Mouse (Mus musculus) limb, embryonic 13.5 days (tissue): ENCODE measurements at regions not wholly inside any gene's neighbourhood (a gene's known extent, or its start where the extent isn't known, plus 50 kb on each side); places are given as distances from the start of the nearest gene placed in this dataset.
"Not testable (repeated sequence)": the region's sequence is repeated elsewhere in the genome, so short reads cannot be mapped to it uniquely, and the experiment has no call there.

ENCODE experiments used
- ATAC-seq: fragments of 200-750 bp; cut with Nextera tagmentation; 2 replicates; pipeline ENCODE4 v1.8.0; 2017; ENCODE audit warnings: low read depth, moderate number of reproducible peaks, moderate TSS enrichment; ENCODE audit not compliant: low FRiP score
- H3K27ac ChIP-seq: fragments of 300-500 bp; sonication (generic); 2 replicates; pipeline ENCODE4 v1.5.1; 2015; ENCODE audit warnings: inconsistent platforms, mild to moderate bottlenecking, moderate library complexity
- H3K27me3 ChIP-seq: fragments of 300-500 bp; sonication (generic); 2 replicates; pipeline ENCODE4 v1.6.1; 2015; ENCODE audit warnings: mild to moderate bottlenecking, inconsistent platforms
- H3K36me3 ChIP-seq: fragments of 300-500 bp; sonication (generic); 2 replicates; pipeline ENCODE4 v1.6.1; 2015; ENCODE audit warnings: inconsistent platforms, mild to moderate bottlenecking, moderate library complexity
- H3K4me1 ChIP-seq: fragments of 300-500 bp; sonication (generic); 2 replicates; pipeline ENCODE4 v1.6.1; 2015; ENCODE audit warnings: inconsistent platforms
- H3K4me2 ChIP-seq: fragments of 300-500 bp; sonication (generic); replicated peaks from 2 replicates; pipeline ENCODE4 v1.6.1; 2015; ENCODE audit warnings: inconsistent platforms, mild to moderate bottlenecking, moderate library complexity
- H3K4me3 ChIP-seq: fragments of 300-500 bp; sonication (generic); 2 replicates; pipeline ENCODE4 v1.5.1; 2015; ENCODE audit warnings: moderate library complexity, mild to moderate bottlenecking, inconsistent platforms
- H3K9ac ChIP-seq: fragments of 300-500 bp; sonication (generic); 2 replicates; pipeline ENCODE4 v1.6.1; 2015; ENCODE audit warnings: mild to moderate bottlenecking, inconsistent platforms
- H3K9me3 ChIP-seq: fragments of 300-500 bp; sonication (generic); 2 replicates; pipeline ENCODE4 v1.6.1; 2016; ENCODE audit warnings: inconsistent platforms
- WGBS: fragments of 180-500 bp; shearing (Covaris S2); methylation state at CpG from one replicate; pipeline ENCODE4 v1.1.7; 2015; 5-methylcytosine and 5-hydroxymethylcytosine counted together

DNA sequence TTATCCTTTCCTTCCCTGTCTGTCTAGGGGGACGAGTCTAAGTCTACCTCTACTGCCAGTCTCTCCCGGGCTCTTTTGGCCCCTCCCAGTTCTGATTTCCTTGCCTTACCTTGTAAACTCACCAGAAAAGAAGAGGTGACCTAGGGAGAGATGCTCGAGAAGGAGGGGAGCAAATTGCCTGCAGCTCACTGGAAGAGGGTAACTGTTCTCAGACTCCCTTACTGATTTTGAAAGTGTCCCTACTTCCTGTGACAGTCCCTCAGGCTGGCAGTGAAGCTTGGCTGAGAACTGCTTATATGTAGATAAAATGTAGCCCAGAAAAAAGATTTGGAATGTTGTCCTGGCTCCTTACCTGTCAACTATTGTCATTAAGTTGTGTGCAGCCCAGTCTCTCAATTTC, 180.6 kb upstream of the Tab2 start:
- Histone ChIP-seq H3K36me3 (no peaks in the 10 kb centered on the region), H3K27me3 (no peaks in the 10 kb centered on the region), H3K4me1 (peaks cover 16% of the 10 kb centered on the region; the same call in 1 of the 2 replicates), H3K4me2 (no peak overlapping the region), H3K27ac (no peak overlapping the region), H3K9ac (no peak overlapping the region), H3K4me3 (no peak overlapping the region), H3K9me3 (no peaks in the 10 kb centered on the region)
- WGBS, result 66% methylated on average over 3 of the region's 3 CpGs
- no peak for ATAC-seq

GRCm38 (mm10) chr10:8135272-8135671, 179.2 kb upstream of the Tab2 start:
- 53% methylated on average over 7 of the region's 7 CpGs for WGBS
- Histone ChIP-seq H3K4me2 (no peak overlapping the region), H3K9me3 (no peaks in the 10 kb centered on the region), H3K27me3 (no peaks in the 10 kb centered on the region), H3K4me3 (no peak overlapping the region), H3K4me1 (peaks cover 23% of the 10 kb centered on the region), H3K36me3 (no peaks in the 10 kb centered on the region), H3K27ac (no peak overlapping the region), H3K9ac (no peak overlapping the region)
- no peak for ATAC-seq

- Histone ChIP-seq H3K4me1 (peaks cover 29% of the 10 kb centered on the region), H3K9me3 (no peaks in the 10 kb centered on the region), H3K27me3 (no peaks in the 10 kb centered on the region), H3K36me3 (no peaks in the 10 kb centered on the region), H3K4me3 (no peak overlapping the region), H3K4me2 (no peak overlapping the region), H3K9ac (no peak overlapping the region), H3K27ac (peak overlapping the region; percentile 11; the same call in 1 of the 2 replicates)
- 90% methylated on average over 1 of the region's 1 CpGs for WGBS
- ATAC-seq, result no peak
Observed at GRCm38 (mm10) chr10:8134398-8134797, 178.4 kb upstream of the Tab2 start.

- Histone ChIP-seq H3K36me3 (no peaks in the 10 kb centered on the region), H3K9me3 (no peaks in the 10 kb centered on the region), H3K4me3 (no peak overlapping the region), H3K4me2 (peak overlapping the region; percentile 9; the same call in 1 of the 2 replicates), H3K27ac (peak overlapping the region; percentile 73), H3K27me3 (no peaks in the 10 kb centered on the region), H3K4me1 (peaks cover 29% of the 10 kb centered on the region), H3K9ac (no peak overlapping the region)
- WGBS, result 42% methylated on average over 13 of the region's 13 CpGs
- ATAC-seq, result peak; percentile 49; the same call in 1 of the 2 replicates
Observed at GRCm38 (mm10) chr10:8133451-8133952, 177.5 kb upstream of the Tab2 start.

- Histone ChIP-seq H3K4me3 (no peak overlapping the region), H3K9ac (no peak overlapping the region), H3K27ac (peak overlapping the region; percentile 73; the same call in 1 of the 2 replicates), H3K4me1 (peaks cover 29% of the 10 kb centered on the region), H3K27me3 (no peaks in the 10 kb centered on the region), H3K4me2 (no peak overlapping the region), H3K36me3 (no peaks in the 10 kb centered on the region), H3K9me3 (no peaks in the 10 kb centered on the region)
- WGBS, result 69% methylated on average over 2 of the region's 2 CpGs
- ATAC-seq, result no peak
Observed at GRCm38 (mm10) chr10:8132795-8133194, 176.8 kb upstream of the Tab2 start.

GRCm38 (mm10) chr10:8130472-8131241, 174.6 kb upstream of the Tab2 start:
- H3K36me3 ChIP-seq, result no peaks in the 10 kb centered on the region
- H3K4me2 ChIP-seq, result peak overlapping the region; percentile 21
- WGBS, result 61% methylated on average over 18 of the region's 18 CpGs
- H3K4me3 ChIP-seq, result no peak overlapping the region
- H3K9me3 ChIP-seq, result no peaks in the 10 kb centered on the region
- no peak overlapping the region; the same call in 1 of the 2 replicates for H3K27ac ChIP-seq
- no peak overlapping the region for H3K9ac ChIP-seq
- no peaks in the 10 kb centered on the region for H3K27me3 ChIP-seq
- ATAC-seq, result no peak
- peaks cover 29% of the 10 kb centered on the region for H3K4me1 ChIP-seq

DNA sequence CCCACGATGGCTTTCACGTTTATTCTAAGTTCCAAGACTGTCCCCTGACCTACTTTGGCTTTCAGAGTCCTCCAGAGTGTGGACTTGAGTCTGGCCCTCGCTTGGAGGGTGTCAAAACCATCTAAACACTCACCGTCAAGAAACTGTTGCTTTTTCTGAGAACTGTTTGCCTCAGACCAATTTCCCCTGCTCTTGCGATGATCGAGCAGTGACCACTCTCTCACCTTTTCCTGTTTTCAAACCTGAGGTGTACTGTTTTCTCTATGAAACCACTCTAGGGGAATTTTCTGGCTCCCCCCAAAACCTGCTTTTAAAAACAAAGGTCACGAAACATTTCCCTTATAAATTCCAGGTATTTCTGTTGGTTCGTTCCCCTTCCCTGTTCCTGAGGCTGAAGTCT, 174.0 kb upstream of the Tab2 start:
- H3K36me3 ChIP-seq, result no peaks in the 10 kb centered on the region
- peaks cover 29% of the 10 kb centered on the region for H3K4me1 ChIP-seq
- H3K27me3 ChIP-seq, result no peaks in the 10 kb centered on the region
- no peak for ATAC-seq
- H3K4me2 ChIP-seq, result peak overlapping the region; percentile 21; the same call in 1 of the 2 replicates
- H3K9me3 ChIP-seq, result no peaks in the 10 kb centered on the region
- no peak overlapping the region for H3K4me3 ChIP-seq
- 62% methylated on average over 8 of the region's 8 CpGs for WGBS
- no peak overlapping the region; the same call in 1 of the 2 replicates for H3K27ac ChIP-seq
- H3K9ac ChIP-seq, result no peak overlapping the region

DNA sequence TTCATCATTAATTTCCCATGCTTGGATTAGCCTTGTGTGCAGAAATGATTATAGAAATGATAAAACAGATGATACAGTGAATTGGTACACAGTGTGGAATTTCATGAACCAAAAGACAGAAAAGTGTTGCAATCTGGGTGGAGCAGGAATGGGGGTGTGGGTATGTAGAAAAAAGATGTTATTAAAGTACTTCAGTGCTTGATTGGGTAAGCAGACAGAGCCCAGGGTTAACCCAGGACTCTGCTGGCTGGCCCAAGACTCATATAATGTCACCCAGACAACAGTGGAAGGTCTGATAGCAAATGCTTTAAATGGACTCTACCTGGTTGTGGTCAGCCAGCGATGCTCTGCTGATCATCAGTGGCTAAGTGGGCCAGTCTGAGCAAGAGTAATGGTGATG, 168.1 kb upstream of the Tab2 start:
- H3K9ac ChIP-seq, result no peak overlapping the region
- no peaks in the 10 kb centered on the region for H3K9me3 ChIP-seq
- 91% methylated on average over 1 of the region's 1 CpGs for WGBS
- no peak for ATAC-seq
- H3K27me3 ChIP-seq, result no peaks in the 10 kb centered on the region
- no peak overlapping the region for H3K27ac ChIP-seq
- no peak overlapping the region for H3K4me2 ChIP-seq
- no peaks in the 10 kb centered on the region for H3K36me3 ChIP-seq
- no peak overlapping the region for H3K4me3 ChIP-seq
- H3K4me1 ChIP-seq, result no peaks in the 10 kb centered on the region

GRCm38 (mm10) chr10:8121895-8122294, 165.9 kb upstream of the Tab2 start:
- H3K36me3 ChIP-seq, result no peaks in the 10 kb centered on the region
- no peaks in the 10 kb centered on the region for H3K4me1 ChIP-seq
- no peaks in the 10 kb centered on the region for H3K27me3 ChIP-seq
- H3K9me3 ChIP-seq, result no peaks in the 10 kb centered on the region
- H3K9ac ChIP-seq, result no peak overlapping the region
- H3K4me2 ChIP-seq, result no peak overlapping the region
- H3K4me3 ChIP-seq, result no peak overlapping the region
- 60% methylated on average over 4 of the region's 4 CpGs for WGBS
- no peak overlapping the region for H3K27ac ChIP-seq
- no peak for ATAC-seq

DNA sequence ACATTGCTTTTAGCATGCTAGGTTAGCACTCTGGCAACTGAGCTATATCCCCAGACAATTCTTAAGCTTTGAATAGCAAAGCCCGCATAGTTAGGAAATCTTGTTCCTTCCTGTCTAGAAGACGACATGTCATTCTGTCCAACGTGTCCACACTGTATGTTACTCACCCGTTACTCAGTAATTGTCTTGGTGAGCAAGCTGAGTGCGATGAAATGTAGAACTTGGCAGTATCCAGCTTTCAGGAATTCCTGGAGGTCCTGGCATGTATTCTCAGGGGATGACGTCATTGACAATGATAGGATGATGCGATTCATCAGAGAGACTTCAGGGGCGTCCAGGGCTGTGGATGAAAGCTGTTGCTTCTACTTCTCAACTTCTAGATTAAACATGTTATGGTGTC, 160.8 kb upstream of the Tab2 start:
- H3K4me2 ChIP-seq, result no peak overlapping the region
- H3K9me3 ChIP-seq, result no peaks in the 10 kb centered on the region
- no peaks in the 10 kb centered on the region for H3K4me1 ChIP-seq
- H3K4me3 ChIP-seq, result no peak overlapping the region
- H3K36me3 ChIP-seq, result no peaks in the 10 kb centered on the region
- no peak overlapping the region for H3K27ac ChIP-seq
- H3K27me3 ChIP-seq, result no peaks in the 10 kb centered on the region
- no peak for ATAC-seq
- WGBS, result 89% methylated on average over 8 of the region's 8 CpGs
- H3K9ac ChIP-seq, result no peak overlapping the region

DNA sequence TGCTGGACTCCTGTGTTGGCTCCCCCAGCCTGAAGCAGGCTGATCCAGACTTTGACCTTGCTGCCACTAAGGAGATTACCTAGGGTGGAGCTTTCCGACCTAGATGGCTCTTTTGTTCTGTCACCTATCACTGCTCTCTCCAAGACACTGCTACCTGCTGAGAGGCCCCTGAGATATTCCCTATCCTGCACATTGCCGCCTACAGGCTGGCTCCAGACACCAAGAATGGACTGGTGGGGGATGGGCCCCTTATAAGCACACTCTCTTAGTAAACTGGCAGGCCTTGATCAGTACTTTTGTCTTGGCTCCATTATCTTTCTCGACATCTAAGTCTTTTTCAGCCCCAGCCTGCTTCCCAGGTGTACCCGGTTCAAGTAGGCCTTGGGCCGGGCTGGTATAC, 158.9 kb upstream of the Tab2 start:
- not testable (repeated sequence) for H3K4me1 ChIP-seq, H3K27me3 ChIP-seq, H3K36me3 ChIP-seq, ATAC-seq, H3K9me3 ChIP-seq, H3K4me2 ChIP-seq, H3K27ac ChIP-seq, H3K9ac ChIP-seq, H3K4me3 ChIP-seq
- WGBS, result 77% methylated on average over 5 of the region's 5 CpGs

- Histone ChIP-seq H3K4me1 (no peaks in the 10 kb centered on the region), H3K27ac (no peak overlapping the region), H3K4me3 (no peak overlapping the region), H3K4me2 (no peak overlapping the region), H3K9me3 (no peaks in the 10 kb centered on the region), H3K36me3 (no peaks in the 10 kb centered on the region), H3K9ac (no peak overlapping the region), H3K27me3 (no peaks in the 10 kb centered on the region)
- ATAC-seq, result no peak
- 58% methylated on average over 3 of the region's 3 CpGs for WGBS
Observed at GRCm38 (mm10) chr10:8114530-8114929, 158.5 kb upstream of the Tab2 start.

DNA sequence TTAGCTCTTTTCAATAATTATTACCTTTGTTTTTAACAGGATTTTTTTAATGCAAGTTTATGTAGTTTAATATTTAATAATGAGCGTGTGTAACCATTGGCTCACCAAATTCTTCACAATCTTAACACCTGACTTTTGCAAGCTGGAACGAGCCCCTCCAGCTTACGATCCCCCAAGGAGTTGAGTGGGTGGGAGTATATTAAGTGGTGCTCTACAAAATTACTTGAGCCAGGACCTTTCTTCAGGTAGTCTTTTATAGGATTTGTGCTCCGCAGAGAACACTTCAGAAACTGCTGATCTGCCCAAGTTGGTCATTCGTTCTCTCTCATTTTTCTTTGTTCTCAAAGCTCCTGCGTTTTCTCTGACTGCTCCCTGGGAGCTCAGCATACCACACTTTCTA, 144.5 kb upstream of the Tab2 start:
- H3K27ac ChIP-seq, result peak overlapping the region; percentile 48; the same call in 1 of the 2 replicates
- no peaks in the 10 kb centered on the region for H3K9me3 ChIP-seq
- H3K4me1 ChIP-seq, result peaks cover 8% of the 10 kb centered on the region
- no peak overlapping the region for H3K4me3 ChIP-seq
- H3K36me3 ChIP-seq, result no peaks in the 10 kb centered on the region
- no peaks in the 10 kb centered on the region; the same call in 1 of the 2 replicates for H3K27me3 ChIP-seq
- 35% methylated on average over 6 of the region's 6 CpGs for WGBS
- H3K4me2 ChIP-seq, result no peak overlapping the region
- peak; percentile 67 for ATAC-seq
- H3K9ac ChIP-seq, result no peak overlapping the region
